9 mouse cellular contexts compared by ENCODE assay signal in genomic region chr6:135200122-135200957, GRCm38 (mm10). TPM values are rescaled to one million over a fixed set of nuclear protein-coding genes. Genes with fewer than 3 reads are reported as not detected.
A peak's percentile ranks its signal among the peaks of the same experiment; 100 is the strongest.
DNase-seq lines count a peak whose midpoint lies in the region.
"Had no signal": no experiment of that assay in that cellular context is flagged by ENCODE, and none has a peak within 500 bp of the region (broad histone marks: within the 10 kb centered on the region; RNA-seq: fewer than 3 reads in every experiment).

No protein-coding gene starts in this region.

- intact Hi-C loops in left cerebral cortex, postnatal 36 days (cut with DNase I) = no loop called here

- peak; percentile 43 to 71 for DNase-seq in frontal cortex, adult 2 months (ENCODE audit: extremely low spot score in 1 of 2, low spot score in 1 of 2)
- DNase-seq in frontal cortex, postnatal 25 days (ENCODE audit: low spot score in 2 of 2) = no peak
- DNase-seq in right cerebral cortex, adult 18-20 months = peak; percentile 65
- no peak for DNase-seq in right cerebral cortex, postnatal 10 days (ENCODE audit: low spot score in 2 of 2)
- peak; percentile 54 to 59 for DNase-seq in left cerebral cortex, postnatal 36 days (ENCODE audit: low spot score in 2 of 2)
- peak; percentile 66 for DNase-seq in telencephalon, adult 2 months (ENCODE audit: low read depth, low spot score)
- DNase-seq in cerebellum, adult 11 months = no peak
- DNase-seq in embryo, embryonic 9.5 days (ENCODE audit: extremely low spot score) = no peak

RNA-seq across cellular contexts. Expression of gene Hebp1, which starts 2.5 kb away (rescaled TPM):
- polyA plus RNA-seq in frontal cortex, adult 2 months (2012; rRNA removed) = 34.4 and 38.2 TPM in 2 replicates
- 10 to 100 TPM; 42.9 to 55.6 TPM for total RNA-seq in left cerebral cortex, postnatal 36 days (2021)

RNA-seq across cellular contexts. Expression of gene Fam234b, which starts 2.6 kb away (rescaled TPM):
- polyA plus RNA-seq in frontal cortex, adult 2 months (2012; rRNA removed) = 157 and 162 TPM in 2 replicates
- total RNA-seq in left cerebral cortex, postnatal 36 days (2021) = 100 to 1,000 TPM; 159 to 171 TPM

RNA-seq across cellular contexts. Expression of gene Gsg1, which starts 53.8 kb away (rescaled TPM):
- polyA plus RNA-seq in frontal cortex, adult 2 months (2012; rRNA removed) = 0.19 and 0.32 TPM in 2 replicates
- not detected for total RNA-seq in left cerebral cortex, postnatal 36 days (2021)
- polyA plus RNA-seq: forebrain, embryonic 10.5 days had no signal

Comparison
In these comparisons a context has a peak if more than half of its experiments do, and no peak if none do; other contexts are left out.
1. DNase-seq: peak in frontal cortex, adult 2 months (2 of 2), right cerebral cortex, adult 18-20 months (single experiment), left cerebral cortex, postnatal 36 days (2 of 2) and telencephalon, adult 2 months (single experiment); none in frontal cortex, postnatal 25 days (0 of 2), right cerebral cortex, postnatal 10 days (0 of 2), cerebellum, adult 11 months (single experiment) and embryo, embryonic 9.5 days (single experiment).